Mouse (Mus musculus) inflammation-experienced regulatory T-cells, adult 6 months (primary cell): ENCODE measurements around the gene Rnase4. TPM values are rescaled to one million over a fixed set of nuclear protein-coding genes. Genes with fewer than 3 reads are reported as not detected.

Experiments used
- ATAC-seq: one replicate; pipeline ENCODE4 v1.8.0; 2017
- polyA plus RNA-seq, 3 experiments: library from polyadenylated mRNA; unstranded; fragments of 100-300 nt; shearing (Covaris generic); gene quantifications; one replicate each; pipeline ENCODE4 v1.2.1; 2017

The Rnase4 gene
- polyA plus RNA-seq, 3 experiments from 2014 or later: 10.3 to 27.1 (median 16.7) TPM

- peak; percentile 80 for ATAC-seq
These were observed 1.8 kb upstream of the Rnase4 start for GRCm38 (mm10) chr14:51088970-51089673.

DNA sequence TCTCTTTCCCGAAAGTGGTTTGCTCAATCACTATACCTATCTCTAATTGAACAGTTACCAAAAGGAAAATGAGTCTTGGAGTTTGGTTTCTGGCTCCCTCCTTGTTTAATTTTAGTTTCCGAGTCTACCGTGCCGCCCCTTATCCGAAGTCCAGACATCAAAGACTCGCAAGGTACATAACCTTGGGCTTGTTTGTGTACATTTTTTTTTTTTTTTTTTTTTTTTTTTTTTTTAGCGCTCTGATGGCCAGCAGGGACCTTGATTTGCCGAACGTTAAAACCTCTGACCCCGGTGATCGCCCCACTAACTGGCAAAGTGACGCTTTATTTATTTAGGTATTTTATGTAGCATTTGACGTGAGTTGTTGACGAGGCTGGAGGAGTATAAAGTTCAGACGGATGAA is 1.2 kb upstream of the Rnase4 start:
- ATAC-seq: no peak

DNA sequence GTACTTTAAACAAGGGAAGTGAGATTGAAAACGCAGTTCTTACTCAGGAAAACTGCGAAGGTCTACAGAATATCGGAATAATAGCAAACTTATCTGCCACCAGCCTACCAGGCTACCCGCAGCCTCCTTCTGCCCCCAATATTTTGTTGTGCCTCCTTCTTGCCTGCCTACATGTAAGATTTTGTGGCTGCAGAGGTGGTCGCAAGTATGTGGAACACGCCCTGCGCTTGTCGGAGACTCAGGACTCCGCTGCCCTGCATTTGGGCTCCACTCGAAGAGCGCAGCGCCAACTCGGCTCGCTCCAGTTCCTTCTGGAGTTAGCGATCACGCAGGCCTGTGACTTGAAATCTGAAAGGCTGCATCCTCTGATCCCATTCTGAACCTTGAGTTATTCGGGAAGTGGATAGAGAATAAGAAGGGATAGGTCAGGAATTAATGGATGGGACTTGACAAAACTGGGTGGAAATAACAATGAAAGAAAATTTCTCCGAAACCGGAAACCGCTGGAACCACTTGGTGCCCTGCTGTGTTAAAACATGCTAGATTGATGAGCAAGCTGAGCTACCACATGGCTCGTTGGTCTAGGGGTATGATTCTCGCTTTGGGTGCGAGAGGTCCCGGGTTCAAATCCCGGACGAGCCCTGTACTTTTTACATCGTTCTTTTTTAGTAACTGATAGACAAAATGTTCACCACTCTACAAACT is 648 bp upstream of the Rnase4 start:
- peak; percentile 36 for ATAC-seq

GRCm38 (mm10) chr14:51092073-51092620 is 1.3 kb downstream of the Rnase4 start:
- no peak for ATAC-seq

DNA sequence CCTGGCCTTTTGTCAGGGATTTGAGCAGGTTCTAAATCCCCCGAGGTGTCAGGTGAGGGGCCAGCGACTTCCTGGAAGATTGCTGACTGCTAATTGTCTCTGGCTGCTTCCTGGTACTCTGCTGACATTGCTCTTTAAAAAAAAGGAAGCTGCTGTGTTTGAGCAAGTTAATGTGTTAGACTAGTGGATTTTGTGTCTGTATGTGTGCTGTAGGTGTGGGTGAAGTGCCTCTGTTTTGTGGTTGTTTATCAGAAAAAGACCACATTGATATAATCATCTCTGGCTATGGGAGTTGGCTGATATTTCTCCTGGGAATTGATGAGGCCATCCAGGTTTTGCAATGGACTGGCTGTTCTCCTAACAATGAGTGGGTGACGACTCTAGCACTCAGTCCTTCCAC is 2.6 kb downstream of the Rnase4 start:
- ATAC-seq: no peak

- ATAC-seq: no peak
These were observed 3.4 kb downstream of the Rnase4 start for GRCm38 (mm10) chr14:51094096-51094875.

DNA sequence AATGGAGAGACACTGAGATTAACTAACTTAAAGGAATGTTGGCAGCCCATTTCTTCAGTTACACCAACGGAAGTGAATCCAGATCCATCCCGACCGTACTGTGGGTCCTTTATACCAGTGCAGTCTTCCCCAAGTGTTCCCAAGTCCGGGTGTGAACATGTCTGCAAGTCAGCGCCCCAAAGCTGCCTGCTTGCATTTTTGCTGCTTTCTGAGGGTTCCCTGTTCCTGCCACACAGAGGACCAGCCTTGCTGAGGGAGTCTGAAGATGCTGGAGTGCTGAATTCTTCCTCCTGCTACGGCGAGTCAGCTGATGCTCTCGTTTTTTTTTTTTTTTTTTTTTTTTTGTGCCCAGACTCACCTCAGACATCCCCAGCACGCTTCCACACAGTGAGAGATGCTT is 4.0 kb downstream of the Rnase4 start:
- ATAC-seq: no peak

DNA sequence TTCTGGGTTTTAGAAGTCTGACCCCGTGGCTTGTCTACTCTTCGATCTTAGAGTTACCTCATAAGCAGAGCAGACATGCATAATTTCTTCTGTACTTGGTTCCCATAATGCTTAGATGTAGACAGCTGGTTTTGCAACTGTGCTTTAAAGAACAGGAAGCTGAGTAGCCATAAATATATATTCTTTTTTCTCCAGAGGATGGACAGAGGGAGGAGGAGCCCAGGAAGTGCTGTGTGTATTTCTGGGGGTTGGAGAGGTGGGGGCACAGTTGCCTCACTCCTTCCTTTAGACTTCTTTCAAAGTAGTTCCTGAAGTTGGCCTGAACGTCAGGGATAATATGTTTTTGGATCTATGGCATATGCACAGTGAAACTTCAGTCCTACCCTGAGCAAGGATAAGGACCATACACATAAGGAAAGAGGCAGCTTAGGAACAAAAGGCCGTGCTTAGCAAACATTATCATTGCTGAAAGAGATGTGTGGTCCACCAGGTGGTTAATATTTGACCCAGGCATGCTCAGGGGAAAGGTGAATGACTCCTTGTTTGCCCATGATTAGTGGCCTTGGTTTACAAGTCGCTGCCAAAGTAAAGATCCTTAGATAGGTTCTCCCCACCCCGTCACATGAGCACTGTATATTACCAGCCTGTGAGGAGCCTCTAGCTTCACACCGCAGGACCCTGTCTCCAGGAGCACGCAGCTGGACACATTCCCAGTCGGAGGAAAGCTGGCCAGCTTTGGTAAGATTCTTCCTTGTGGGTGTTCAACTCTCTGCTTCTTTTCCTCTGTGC is 5.1 kb downstream of the Rnase4 start:
- no peak for ATAC-seq

GRCm38 (mm10) chr14:51098300-51098699 is 7.4 kb downstream of the Rnase4 start:
- peak; percentile 66 for ATAC-seq

- no peak for ATAC-seq
These were observed 8.0 kb downstream of the Rnase4 start for GRCm38 (mm10) chr14:51098921-51099320.

DNA sequence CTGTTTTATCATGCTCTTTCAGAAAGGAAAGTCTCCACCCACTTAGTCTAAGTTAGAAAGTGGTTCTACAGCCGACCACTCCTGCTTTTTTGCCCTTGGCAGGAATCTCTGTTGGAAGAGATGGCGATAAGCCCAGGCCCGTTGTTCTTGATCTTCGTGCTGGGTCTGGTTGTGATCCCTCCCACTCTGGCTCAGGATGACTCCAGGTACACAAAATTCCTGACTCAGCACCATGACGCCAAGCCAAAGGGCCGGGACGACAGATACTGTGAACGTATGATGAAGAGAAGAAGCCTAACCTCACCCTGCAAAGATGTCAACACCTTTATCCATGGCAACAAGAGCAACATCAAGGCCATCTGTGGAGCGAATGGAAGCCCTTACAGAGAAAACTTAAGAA is 10.4 kb downstream of the Rnase4 start:
- ATAC-seq: no peak

DNA sequence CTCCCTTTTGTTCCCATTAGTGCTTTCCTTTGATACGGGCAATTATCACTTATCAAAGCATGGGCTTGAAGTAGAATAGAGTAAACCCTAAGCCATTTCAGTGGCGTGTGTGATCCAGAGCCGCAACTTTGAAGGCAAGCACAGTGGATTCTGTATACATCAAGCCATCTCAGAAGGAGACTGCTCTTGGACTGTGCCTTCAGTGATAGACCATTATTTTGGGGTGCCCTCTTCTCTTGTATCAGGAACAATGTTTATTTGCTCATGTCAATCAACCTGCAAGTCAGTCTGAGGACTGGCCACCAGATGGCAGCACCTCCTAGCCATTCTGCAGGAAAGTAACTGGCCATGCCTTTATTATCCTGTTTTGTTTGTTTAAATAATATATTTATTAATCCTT is 12.3 kb downstream of the Rnase4 start:
- ATAC-seq: peak; percentile 61

GRCm38 (mm10) chr14:51104366-51104765 is 13.5 kb downstream of the Rnase4 start:
- no peak for ATAC-seq

GRCm38 (mm10) chr14:51106449-51106967 is 15.6 kb downstream of the Rnase4 start:
- ATAC-seq: no peak

DNA sequence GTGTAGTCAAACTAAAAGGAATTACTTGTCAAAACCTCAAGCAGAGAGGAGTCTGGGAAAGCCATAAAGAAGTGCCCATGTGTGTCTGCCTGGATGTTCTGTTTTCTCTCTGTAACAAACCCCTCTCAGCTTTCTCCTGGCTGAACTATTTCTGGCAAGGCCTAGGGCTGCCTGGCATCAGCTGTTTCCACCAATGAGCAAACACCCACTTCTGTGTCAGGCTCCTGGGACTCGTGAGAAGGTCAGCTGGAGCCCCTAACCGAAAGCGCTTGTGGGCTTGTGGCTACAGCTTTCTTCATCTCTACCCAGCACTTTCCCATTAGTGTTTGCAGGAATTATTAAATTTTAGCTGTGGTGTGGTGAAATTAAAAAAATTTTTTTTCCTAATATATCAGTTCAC is 21.1 kb downstream of the Rnase4 start:
- ATAC-seq: no peak

GRCm38 (mm10) chr14:51113476-51113875 is 22.6 kb downstream of the Rnase4 start:
- ATAC-seq: no peak

GRCm38 (mm10) chr14:51113916-51114560 is 23.2 kb downstream of the Rnase4 start, which contains the start of gene Eddm3b:
Gene Eddm3b (plus strand): TSS chr14:51114426.
- ATAC-seq: no peak

- no peak for ATAC-seq
These were observed 34.8 kb downstream of the Rnase4 start for GRCm38 (mm10) chr14:51125684-51126083.

DNA sequence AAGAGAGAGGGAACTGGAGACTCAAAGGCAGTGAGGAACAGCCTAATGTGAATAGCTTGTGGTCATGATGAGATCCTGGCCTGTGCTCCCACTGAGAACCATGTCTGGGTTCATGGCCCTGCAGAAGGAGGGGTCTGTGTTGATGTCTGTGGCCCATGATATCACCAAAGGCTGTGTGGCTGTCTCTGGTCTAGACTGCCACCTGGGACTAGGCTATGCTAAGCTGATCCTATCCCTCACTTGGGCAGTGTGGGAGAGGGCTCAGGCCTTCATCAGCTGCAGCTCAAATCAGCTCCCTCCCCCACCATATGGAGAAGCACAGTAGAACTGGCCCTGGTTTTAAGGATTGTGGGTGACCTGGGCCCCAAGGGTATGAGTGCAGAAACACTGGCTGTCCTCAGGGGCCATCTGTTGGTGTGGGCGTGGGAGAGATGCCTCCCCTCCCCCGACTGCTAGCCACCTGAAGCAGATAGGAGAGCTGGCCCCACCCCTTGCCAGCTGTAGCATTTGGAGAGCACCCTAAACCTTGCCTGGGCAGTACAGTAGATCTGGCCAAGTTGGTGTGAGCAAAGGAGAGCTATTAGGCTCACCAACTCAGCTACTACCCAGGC is 36.9 kb downstream of the Rnase4 start:
- no peak for ATAC-seq

- no peak for ATAC-seq
These were observed 38.1 kb downstream of the Rnase4 start for GRCm38 (mm10) chr14:51128775-51129623.
